Mouse (Mus musculus) ES-Bruce4 (cell line): Measurements from ENCODE around the gene Gm5089. TPM values are rescaled to one million over a fixed set of nuclear protein-coding genes. Genes with fewer than 3 reads are reported as not detected.
"Not testable (repeated sequence)": the region's sequence is repeated elsewhere in the genome, so short reads cannot be mapped to it uniquely, and the experiment has no call there.

Source experiments
- H3K27ac ChIP-seq: 2 replicates; pipeline ENCODE4 v1.5.1; 2012; ENCODE audit warnings: low read length, inconsistent platforms; ENCODE audit not compliant: insufficient read depth
- H3K27me3 ChIP-seq: 2 replicates; pipeline ENCODE4 v1.6.1; 2012; ENCODE audit warnings: mild to moderate bottlenecking, low read length, inconsistent platforms; ENCODE audit not compliant: control insufficient read depth, poor library complexity, insufficient read depth, severe bottlenecking
- H3K36me3 ChIP-seq: 2 replicates; pipeline ENCODE4 v1.6.1; 2012; ENCODE audit warnings: inconsistent platforms, mild to moderate bottlenecking, low read length, moderate library complexity; ENCODE audit not compliant: control insufficient read depth, poor library complexity, insufficient read depth, severe bottlenecking
- H3K4me1 ChIP-seq: one replicate; pipeline ENCODE4 v1.8.1; 2011; ENCODE audit warnings: low read length; ENCODE audit not compliant: control insufficient read depth, insufficient read depth
- H3K4me3 ChIP-seq: 2 replicates; pipeline ENCODE4 v1.5.1; 2011; ENCODE audit warnings: low read depth, mild to moderate bottlenecking, low read length
- H3K9ac ChIP-seq: 2 replicates; pipeline ENCODE4 v1.6.1; 2012; ENCODE audit warnings: low read depth, mild to moderate bottlenecking, inconsistent platforms; ENCODE audit not compliant: poor library complexity, severe bottlenecking
- H3K9me3 ChIP-seq: replicated peaks from 2 replicates; pipeline ENCODE4 v1.6.1; 2012; ENCODE audit warnings: mild to moderate bottlenecking, low read length, inconsistent platforms; ENCODE audit not compliant: control insufficient read depth, poor library complexity, insufficient read depth, severe bottlenecking
- CTCF ChIP-seq: IDR thresholded peaks from one replicate; pipeline ENCODE4 v1.8.1; 2011; ENCODE audit warnings: low read depth, low read length
- EP300 ChIP-seq: IDR thresholded peaks from 2 replicates; pipeline ENCODE4 v1.6.1; 2011; ENCODE audit warnings: low read depth, low read length; ENCODE audit not compliant: insufficient read depth
- POLR2A ChIP-seq: IDR thresholded peaks from one replicate; pipeline ENCODE4 v1.8.1; 2011; ENCODE audit warnings: low read length; ENCODE audit not compliant: insufficient read depth
- polyA plus RNA-seq: library from polyadenylated mRNA; stranded (reverse); fragments of >200 nt; gene quantifications from 2 replicates; pipeline ENCODE4 v1.2.4, GENCODE M21; 2011; ENCODE audit warnings: low read depth; ENCODE audit not compliant: missing spikeins, insufficient read depth, insufficient read length

Gene Gm5089
- polyA plus RNA-seq, 1 experiment = 0.40 TPM

DNA sequence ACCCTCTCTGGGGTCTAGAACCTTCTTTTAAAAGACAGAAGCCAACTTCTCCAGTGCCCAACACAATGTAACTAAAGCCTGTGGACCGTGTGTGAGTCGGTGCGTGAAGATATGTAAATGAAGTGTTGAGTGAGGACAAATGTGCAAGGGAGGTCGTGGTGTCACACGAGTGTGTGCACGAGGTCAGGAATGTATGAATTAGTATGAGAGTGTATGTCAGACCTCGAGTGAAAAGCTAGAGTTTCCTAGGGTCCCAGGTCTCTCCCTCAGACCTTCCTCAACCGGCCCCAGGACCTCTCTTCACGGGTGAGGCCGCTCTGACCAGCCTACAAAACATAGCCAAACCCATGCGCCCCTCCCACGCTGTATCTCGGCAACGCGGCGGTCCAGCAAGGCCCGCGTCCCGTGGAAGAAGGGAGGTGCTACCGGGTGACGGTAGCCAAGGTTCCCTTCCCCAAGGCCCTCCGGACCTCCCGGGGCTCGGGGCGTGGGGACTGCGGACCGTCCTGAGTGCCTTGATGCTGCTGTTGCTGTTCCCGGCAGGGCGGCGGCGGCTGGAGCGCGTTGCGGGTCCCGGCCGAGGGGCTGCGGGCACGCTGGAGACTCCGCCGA is 12.3 kb upstream of the Gm5089 start:
- Histone ChIP-seq H3K27ac (no peak overlapping the region), H3K9ac (peak overlapping the region; percentile 95), H3K4me3 (peak overlapping the region; percentile 85), H3K4me1 (peaks cover 2% of the 10 kb centered on the region), H3K27me3 (peaks cover 5% of the 10 kb centered on the region), H3K9me3 (no peaks in the 10 kb centered on the region), H3K36me3 (no peaks in the 10 kb centered on the region)
- TF ChIP-seq EP300 = no peak
- TF ChIP-seq CTCF = no peak
- TF ChIP-seq POLR2A = no peak

DNA sequence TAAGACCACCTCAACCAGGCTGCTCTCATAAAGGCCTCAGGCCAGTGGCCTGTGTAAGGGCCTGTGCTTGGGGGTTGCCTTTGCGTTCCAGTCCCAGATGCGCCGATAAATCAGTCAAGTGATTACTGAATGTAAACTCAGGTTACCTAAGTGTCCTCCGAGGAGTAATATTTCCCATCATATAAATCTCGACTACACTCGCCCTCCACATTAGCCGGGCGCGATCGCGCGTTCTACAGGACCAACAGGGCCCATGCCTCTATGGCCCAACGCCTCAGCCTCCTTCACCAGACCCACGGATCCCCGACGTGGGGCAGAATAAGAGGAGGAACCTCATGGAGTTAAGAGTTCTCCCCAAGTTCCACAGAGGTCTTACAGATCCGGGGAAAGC is 11.8 kb upstream of the Gm5089 start:
- Histone ChIP-seq H3K9ac (peak overlapping the region; percentile 95), H3K4me3 (peak overlapping the region; percentile 85), H3K27me3 (peaks cover 5% of the 10 kb centered on the region), H3K9me3 (no peaks in the 10 kb centered on the region), H3K4me1 (peaks cover 2% of the 10 kb centered on the region), H3K27ac (no peak overlapping the region), H3K36me3 (no peaks in the 10 kb centered on the region)
- TF ChIP-seq CTCF = no peak
- TF ChIP-seq EP300 = no peak
- TF ChIP-seq POLR2A = no peak

DNA sequence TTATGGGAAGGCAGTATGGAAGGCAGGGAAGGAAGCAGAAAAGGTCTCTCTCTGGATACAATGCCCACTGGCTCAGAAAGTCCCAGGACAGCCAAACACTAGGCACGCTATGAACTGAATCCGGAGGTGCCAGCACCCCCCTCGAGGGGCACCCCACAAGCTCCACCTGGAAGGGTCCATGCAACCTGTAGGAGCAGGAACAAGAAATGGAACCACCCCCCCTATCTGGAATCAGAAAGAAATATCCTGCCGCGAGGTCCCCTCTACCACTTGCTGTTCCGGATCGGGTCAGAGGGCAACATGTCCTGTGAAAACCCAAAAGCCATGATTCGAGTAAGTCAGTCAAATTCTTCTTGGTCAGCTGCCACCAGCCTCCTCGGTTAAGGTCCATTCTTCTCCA is 11.1 kb upstream of the Gm5089 start:
- no peak overlapping the region for H3K9ac ChIP-seq
- H3K27ac ChIP-seq = no peak overlapping the region
- TF ChIP-seq POLR2A (no peak), EP300 (no peak), CTCF (no peak)
- no peaks in the 10 kb centered on the region for H3K9me3 ChIP-seq
- no peaks in the 10 kb centered on the region for H3K36me3 ChIP-seq
- peak overlapping the region; percentile 4; the same call in 1 of the 2 replicates for H3K4me3 ChIP-seq
- H3K4me1 ChIP-seq = peaks cover 2% of the 10 kb centered on the region
- peaks cover 5% of the 10 kb centered on the region for H3K27me3 ChIP-seq

DNA sequence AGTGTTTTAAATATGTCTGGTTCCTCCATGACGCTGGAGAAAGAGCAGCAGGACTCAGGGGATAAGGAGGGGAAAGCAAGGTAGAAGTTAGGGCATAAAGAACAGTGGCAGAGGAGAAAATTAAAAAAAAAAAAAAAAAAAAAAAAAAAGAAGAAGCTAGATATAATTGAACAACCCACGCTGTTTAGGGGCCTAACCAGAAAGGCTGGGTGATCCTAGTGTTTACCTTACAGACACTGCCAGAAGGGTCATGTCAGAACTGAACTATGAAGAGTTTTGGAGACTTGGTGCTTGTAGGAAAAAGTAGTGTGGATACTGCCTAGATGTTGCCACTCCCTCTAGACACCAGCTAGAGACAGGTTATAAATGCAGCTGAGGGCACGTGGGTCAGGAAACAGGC is 10.6 kb upstream of the Gm5089 start:
- no peak for TF ChIP-seq POLR2A
- no peak for TF ChIP-seq CTCF
- no peaks in the 10 kb centered on the region for H3K9me3 ChIP-seq
- no peaks in the 10 kb centered on the region for H3K36me3 ChIP-seq
- H3K4me3 ChIP-seq = no peak overlapping the region
- peaks cover 5% of the 10 kb centered on the region for H3K27me3 ChIP-seq
- H3K27ac ChIP-seq = no peak overlapping the region
- H3K9ac ChIP-seq = no peak overlapping the region
- peaks cover 2% of the 10 kb centered on the region for H3K4me1 ChIP-seq

DNA sequence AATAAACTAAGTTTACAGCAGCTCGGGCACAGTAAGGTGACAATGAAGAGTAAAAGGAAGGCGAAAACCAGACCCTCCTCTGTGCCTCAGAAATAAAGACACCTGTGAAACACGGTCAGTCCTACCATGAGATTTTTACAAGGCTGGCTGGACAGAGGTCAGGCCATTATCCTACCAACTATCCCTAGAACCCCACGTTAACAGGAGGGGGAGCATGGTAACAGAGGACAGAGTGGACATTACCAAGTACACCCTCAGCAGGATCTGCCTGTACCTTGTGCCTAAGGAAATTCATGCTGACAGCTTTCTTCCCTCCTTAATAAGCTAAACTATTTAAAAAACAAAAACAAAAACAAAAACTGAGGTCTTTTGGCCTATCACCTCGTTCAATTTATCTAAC is 9.3 kb upstream of the Gm5089 start:
- H3K4me1 ChIP-seq = peaks cover 2% of the 10 kb centered on the region
- peaks cover 5% of the 10 kb centered on the region for H3K27me3 ChIP-seq

DNA sequence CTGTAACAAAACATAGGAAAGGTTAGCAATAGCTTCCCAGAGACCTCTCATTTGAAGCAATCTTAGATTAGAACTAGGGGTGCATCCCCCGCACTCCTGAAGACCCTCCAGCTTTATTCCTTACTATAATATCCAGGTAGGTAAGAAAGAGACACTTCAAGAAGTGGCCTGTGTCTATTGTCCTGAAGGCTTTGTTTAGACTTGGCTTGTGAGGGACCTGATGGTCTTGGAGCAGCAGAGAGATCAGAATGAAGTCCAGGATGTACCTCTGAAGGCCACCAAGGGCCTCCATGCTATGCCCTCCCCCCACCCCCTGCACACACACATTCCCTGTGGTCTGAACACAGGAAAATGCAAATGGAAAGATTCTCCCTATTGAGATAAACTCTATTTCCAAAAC is 8.9 kb upstream of the Gm5089 start:
- no peaks in the 10 kb centered on the region for H3K9me3 ChIP-seq
- H3K27ac ChIP-seq = no peak overlapping the region
- TF ChIP-seq POLR2A = no peak
- TF ChIP-seq CTCF = no peak
- TF ChIP-seq EP300 = no peak
- peaks cover 2% of the 10 kb centered on the region for H3K4me1 ChIP-seq
- H3K27me3 ChIP-seq = peaks cover 5% of the 10 kb centered on the region
- no peak overlapping the region for H3K9ac ChIP-seq
- no peaks in the 10 kb centered on the region for H3K36me3 ChIP-seq
- H3K4me3 ChIP-seq = no peak overlapping the region

More for the DNA sequence above, 9.3 kb upstream of the Gm5089 start:
- H3K27ac ChIP-seq = no peak overlapping the region
- H3K9ac ChIP-seq = no peak overlapping the region
- TF ChIP-seq CTCF (no peak), POLR2A (no peak), EP300 (no peak)
- H3K36me3 ChIP-seq = no peaks in the 10 kb centered on the region
- no peaks in the 10 kb centered on the region for H3K9me3 ChIP-seq
- no peak overlapping the region for H3K4me3 ChIP-seq

DNA sequence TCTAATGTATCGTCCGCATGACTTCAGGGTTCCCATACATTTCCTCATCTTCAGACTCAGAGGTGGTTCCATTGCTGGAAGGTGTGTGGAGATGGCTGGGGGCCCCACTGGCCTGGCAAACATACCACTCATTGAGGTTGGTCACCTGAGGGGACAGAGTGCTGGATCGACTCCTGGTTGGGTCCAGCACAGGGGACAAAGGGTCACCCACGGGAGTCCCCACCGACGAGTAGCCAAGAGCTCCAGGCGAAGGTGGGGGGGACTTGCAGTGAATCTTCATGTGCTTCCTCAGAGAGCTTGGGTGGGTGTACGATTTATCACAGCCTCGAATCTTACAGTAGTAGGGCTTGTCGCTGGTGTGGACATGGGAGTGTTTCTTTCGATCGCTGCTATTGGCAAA is 8.4 kb upstream of the Gm5089 start:
- H3K27ac ChIP-seq, H3K36me3 ChIP-seq, H3K4me3 ChIP-seq, H3K9me3 ChIP-seq, H3K27me3 ChIP-seq, H3K9ac ChIP-seq, H3K4me1 ChIP-seq: not testable (repeated sequence)
